Mouse (Mus musculus) ES-CJ7 (cell line): ENCODE results near the gene Zmym1.
"Not testable (repeated sequence)": the region's sequence is repeated elsewhere in the genome, so short reads cannot be mapped to it uniquely, and the experiment has no call there.

Experiments used
- DNase-seq: peaks from one replicate; pipeline ENCODE4 v3.0.0; 2011; ENCODE audit warnings: low read depth, low spot score

Zmym1 gene

GRCm38 (mm10) chr4:127060585-127061290, at the start of gene Zmym1:
TSS of gene Zmym1 (minus strand) at chr4:127061152.
- peak; percentile 90 for DNase-seq

DNA sequence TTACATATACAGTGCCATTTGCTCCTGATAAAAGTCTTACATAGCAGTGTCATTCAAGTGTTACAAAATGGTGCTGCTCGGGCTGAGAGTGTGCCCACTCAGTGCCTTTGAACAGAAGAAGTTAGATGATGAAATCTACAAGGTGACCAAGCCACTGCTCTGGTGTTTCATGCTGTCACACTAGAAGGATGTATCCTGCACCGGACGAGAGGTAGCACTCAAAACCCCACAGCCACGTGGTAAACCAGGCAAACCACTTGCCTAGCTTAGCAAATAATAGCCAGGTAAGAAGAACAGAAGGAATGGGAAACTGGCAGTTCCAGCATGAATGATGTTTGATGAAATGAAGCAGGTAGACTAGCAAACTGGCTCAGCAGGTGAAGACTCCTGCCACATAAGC, 49.6 kb upstream of the Zmym1 start:
- DNase-seq: no peak

- no peak for DNase-seq
These were observed 46.6 kb upstream of the Zmym1 start for GRCm38 (mm10) chr4:127107566-127107965.

- not testable (repeated sequence) for DNase-seq
These were observed 38.6 kb upstream of the Zmym1 start for GRCm38 (mm10) chr4:127099552-127099951.

GRCm38 (mm10) chr4:127095090-127095489, 34.1 kb upstream of the Zmym1 start:
- no peak for DNase-seq

DNA sequence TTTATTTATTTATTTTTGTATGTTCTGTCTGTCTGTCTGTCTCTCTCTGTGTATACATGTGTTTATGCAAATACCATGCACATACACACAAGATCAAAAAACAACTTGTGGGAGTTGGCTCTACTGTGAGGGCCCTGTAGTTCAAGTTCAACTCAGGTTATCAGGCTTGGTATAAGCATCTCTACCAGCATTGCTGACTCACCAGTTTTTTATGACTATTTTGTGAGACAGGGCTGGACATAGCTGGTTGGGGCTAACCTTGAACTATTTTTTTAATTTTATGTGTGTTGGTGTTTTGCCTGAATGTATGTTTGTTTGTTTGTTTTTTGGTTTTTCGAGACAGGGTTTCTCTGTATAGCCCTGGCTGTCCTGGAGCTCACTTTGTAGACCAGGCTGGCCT, 30.2 kb upstream of the Zmym1 start:
- no peak for DNase-seq

- DNase-seq: no peak
These were observed 24.8 kb upstream of the Zmym1 start for GRCm38 (mm10) chr4:127085761-127086160.

GRCm38 (mm10) chr4:127083131-127083530, 22.2 kb upstream of the Zmym1 start:
- no peak for DNase-seq

DNA sequence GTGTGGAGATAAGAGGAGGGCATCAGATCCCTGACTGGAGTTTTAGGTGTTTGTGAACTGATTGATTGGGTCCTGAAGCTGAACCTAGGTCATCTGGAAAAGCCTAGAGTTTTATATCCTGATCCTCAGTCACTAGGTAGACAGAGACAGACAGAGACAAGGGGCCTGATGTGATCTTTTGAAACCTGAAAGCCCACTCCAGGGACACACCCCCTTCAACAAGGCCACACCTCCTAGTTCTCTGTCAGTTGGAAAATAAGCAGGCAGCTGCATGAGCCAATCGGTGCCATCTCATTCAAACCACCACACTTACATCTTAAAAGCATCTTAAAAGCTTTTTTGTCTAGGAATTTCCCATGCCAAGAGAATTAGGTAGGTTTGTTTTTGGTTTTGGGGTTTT, 19.9 kb upstream of the Zmym1 start:
- peak; percentile 38 for DNase-seq

DNA sequence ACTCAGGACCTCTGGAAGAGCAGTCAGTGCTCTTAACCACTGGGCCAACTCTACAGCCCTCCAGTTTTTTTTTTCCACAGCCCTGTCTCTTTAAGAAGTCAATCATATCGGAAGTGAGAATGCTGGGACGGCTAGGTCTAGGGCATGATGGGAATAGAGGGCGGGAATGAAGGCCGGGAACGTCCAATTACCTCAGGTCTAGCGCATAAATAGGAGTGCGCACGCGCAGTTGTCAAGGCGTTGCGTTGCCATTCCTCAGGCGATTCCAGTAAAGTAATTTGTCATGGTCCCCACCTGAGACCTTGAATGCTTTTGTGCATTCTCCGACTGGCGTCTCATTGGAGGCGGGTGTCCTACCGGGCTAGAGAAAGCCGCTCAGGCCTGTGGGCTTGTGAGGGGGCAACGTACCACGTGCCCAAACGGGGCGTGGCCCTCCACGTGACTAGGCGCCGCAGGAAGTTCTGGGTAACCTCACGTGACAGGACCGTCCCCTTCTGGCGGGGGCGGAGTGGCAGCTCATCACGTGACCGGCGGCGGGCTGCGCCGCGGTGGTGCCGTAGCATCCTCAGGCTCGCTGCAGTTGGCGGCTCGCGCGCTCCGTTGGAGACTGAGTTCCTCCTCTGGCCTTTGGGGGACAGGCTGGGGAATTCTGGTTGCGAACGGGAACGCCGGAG, 16.1 kb upstream of the Zmym1 start, which contains the start of gene Zmym6:
Gene Zmym6, plus strand, starts transcription at position 509 of the 674 bp plus-strand sequence.
- DNase-seq: peak; percentile 98

DNA sequence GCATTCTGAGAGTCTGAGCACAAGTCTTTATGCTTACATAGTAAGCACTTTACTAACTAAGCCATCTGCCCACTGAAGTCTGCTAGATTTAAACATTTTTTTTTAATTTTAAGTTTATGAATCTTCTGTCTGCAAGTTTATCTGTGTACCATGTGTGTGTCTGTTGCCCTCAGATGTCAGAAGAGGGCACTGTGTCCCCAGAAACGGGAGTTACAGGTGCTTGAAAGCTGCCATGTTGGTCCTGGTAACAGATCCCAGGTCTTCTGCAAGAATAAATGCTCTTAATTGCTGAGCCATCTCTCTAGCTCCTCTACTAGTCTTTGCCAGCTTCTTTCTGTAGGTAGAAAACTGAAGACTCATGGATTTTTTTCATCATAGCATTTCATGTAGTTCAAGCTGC, 14.0 kb upstream of the Zmym1 start:
- DNase-seq: peak; percentile 73

GRCm38 (mm10) chr4:127064051-127064450, 3.1 kb upstream of the Zmym1 start:
- peak; percentile 84 for DNase-seq

DNA sequence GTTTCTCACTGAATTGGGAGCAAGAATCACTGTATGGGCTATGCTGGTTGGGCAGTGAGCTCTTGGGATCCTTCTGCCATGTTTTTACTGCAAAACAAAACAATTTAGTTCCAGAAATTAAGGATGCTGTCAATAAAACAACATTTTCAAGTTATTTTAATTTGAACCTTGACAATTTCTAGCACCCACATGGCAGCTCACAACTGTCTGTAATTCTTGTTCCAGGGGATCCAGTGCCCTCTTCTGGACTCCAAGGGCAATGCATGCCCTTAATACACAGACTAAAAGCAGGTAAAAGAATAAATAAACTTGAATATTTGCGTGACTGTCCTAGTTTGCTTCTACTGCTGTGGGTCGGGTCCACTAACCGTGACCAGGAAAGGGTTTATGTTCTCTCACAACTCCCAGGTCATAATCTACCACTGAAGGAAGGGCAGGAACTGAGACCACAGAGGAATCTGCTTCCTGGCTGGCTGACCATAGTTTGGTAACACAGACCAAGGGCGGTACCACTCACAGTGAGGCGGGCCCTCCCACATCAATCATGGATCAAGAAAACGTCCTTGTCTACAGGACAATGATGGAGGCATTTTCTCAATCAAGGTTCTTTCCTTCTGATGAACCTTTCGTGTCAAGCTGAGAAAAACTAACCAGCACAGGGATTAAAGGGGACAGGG, 6.3 kb downstream of the Zmym1 start:
- no peak for DNase-seq

- no peak for DNase-seq
These were observed 7.9 kb downstream of the Zmym1 start for GRCm38 (mm10) chr4:127053071-127053470.

DNA sequence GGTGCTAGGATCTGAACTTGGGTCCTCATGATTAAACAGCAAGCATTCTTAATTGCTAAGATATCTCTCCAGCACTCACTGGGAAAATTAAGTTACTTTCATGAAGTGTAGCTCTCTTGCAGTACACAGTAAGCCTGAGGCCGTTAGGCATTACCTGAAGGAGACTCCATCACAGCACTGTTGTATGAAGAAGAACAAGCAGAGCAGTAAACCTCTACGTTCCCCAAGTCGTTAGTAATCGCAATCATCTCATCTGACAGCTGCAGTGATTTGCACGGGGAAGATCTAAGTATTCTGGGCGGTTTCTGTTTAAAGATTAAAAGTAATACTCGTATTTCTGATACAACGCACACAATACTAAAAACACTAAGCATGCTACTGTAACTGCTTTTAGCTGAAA, 9.8 kb downstream of the Zmym1 start:
- no peak for DNase-seq

DNA sequence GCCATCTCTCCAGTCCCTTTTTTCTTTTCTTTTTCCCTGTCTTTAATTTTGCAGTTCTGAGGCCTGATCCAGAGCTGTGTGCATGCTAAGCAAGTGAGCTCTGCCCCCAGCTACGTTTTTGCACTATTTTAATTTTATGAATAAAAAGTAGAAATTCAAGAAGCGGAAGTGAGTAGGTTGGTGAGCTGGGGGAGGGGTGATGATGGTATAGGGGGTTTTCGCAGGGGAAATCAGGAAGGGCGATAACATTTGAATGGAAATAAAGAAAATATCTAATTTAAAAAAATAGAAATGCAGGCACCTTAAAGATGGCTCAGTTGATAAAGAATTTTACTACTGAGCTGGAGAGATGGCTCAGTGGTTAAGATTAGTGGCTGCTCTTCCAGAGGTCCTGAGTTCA, 17.4 kb downstream of the Zmym1 start:
- DNase-seq: no peak

- no peak for DNase-seq
These were observed 21.0 kb downstream of the Zmym1 start for GRCm38 (mm10) chr4:127039871-127040483.

GRCm38 (mm10) chr4:127038828-127039349, 22.1 kb downstream of the Zmym1 start:
- DNase-seq: no peak

- no peak for DNase-seq
These were observed 22.8 kb downstream of the Zmym1 start for GRCm38 (mm10) chr4:127037908-127038827.

DNA sequence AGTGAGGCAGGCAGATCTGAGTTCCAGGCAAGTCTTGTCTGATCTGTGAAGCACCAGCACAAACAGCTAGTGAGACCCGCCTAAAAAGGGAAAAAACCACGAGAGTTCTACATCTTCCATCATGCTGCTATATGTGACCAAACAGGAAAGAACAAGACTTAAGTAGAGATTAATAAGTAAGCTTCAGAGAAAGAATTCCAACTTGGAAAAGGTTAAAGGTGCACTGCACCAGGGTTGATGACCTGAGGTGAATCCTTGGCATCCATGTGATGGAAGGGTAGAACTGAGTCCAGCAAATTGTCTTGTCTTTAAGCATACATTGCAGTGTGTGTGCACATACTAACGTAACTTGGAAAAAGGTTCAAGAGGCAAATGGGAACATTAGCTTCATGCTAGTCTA, 23.8 kb downstream of the Zmym1 start:
- DNase-seq: no peak
